ENCODE assay signal across 27 mouse cellular contexts in the genomic region with DNA sequence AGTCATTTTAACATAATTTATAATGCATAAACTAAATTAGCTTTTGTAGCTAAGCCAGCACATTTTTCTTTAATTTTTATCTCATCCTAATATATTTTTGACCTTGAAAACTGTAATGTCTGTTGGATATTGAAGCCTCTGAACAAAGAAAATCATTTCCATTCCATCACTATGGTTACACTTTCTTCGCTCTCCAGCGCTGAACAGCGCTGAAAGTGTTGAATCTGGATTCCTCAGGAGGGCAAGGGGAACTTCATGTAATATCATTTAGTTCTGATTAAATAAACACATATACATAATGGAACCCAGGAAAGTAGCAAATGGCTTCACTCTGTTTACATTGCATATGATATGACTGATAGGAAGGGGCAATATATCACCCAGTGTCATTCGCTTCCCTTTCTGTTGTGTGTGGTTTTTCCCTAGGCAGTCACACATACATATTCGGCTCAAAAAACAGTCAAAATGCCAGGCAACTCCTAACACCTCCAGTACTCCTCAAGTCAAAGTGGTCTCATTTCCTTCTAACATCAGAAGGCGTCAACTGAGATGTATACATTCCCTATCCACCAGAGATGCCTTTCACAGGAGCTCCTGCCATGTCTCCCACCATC.
DNase-seq lines count a peak whose midpoint lies in the region; ATAC-seq and TF ChIP-seq lines count a peak whose summit lies in the region.
"Had no signal": no experiment of that assay in that cellular context is flagged by ENCODE, and none has a peak within 500 bp of the region (broad histone marks: within the 10 kb centered on the region; RNA-seq: fewer than 3 reads in every experiment).

No protein-coding gene starts in this region.

- H3K4me1 ChIP-seq in forebrain, postnatal 0 days (ENCODE audit: insufficient read depth) = no peaks in the 10 kb centered on the region
- H3K4me1 ChIP-seq in forebrain, embryonic 10.5 days = no peaks in the 10 kb centered on the region
- H3K4me1 ChIP-seq in midbrain, embryonic 15.5 days = no peaks in the 10 kb centered on the region
- no peaks in the 10 kb centered on the region for H3K4me1 ChIP-seq in midbrain, embryonic 11.5 days (ENCODE audit: control insufficient read depth, insufficient read depth, low read length)
- H3K4me1 ChIP-seq in hindbrain, embryonic 16.5 days (ENCODE audit: control insufficient read depth, insufficient read depth, low read depth, low read length) = no peaks in the 10 kb centered on the region
- H3K4me1 ChIP-seq: embryonic facial prominence, embryonic 13.5 days; heart, embryonic 10.5 days; heart, embryonic 15.5 days; limb, embryonic 10.5 days; limb, embryonic 15.5 days; liver, embryonic 13.5 days; megakaryocyte, embryonic 14.5 days had no signal

- H3K4me2 ChIP-seq in forebrain, postnatal 0 days (ENCODE audit: low read depth) = no peak overlapping the region
- H3K4me2 ChIP-seq in midbrain, embryonic 15.5 days = no peak overlapping the region
- H3K4me2 ChIP-seq in midbrain, embryonic 11.5 days = no peak overlapping the region
- H3K4me2 ChIP-seq in hindbrain, embryonic 16.5 days (ENCODE audit: low read length) = no peak overlapping the region
- H3K4me2 ChIP-seq: embryonic facial prominence, embryonic 13.5 days; heart, embryonic 15.5 days; limb, embryonic 15.5 days; liver, embryonic 13.5 days had no signal

- no peak overlapping the region for H3K27ac ChIP-seq in forebrain, postnatal 0 days (ENCODE audit: low read depth, low read length)
- H3K27ac ChIP-seq in forebrain, embryonic 10.5 days = no peak overlapping the region
- peak overlapping the region; percentile 48; the same call in 1 of the 2 replicates for H3K27ac ChIP-seq in midbrain, embryonic 15.5 days
- H3K27ac ChIP-seq in midbrain, embryonic 11.5 days (ENCODE audit: low read depth, low read length) = no peak overlapping the region
- no peak overlapping the region for H3K27ac ChIP-seq in hindbrain, embryonic 16.5 days (ENCODE audit: low read depth, low read length)
- H3K27ac ChIP-seq: embryonic facial prominence, embryonic 13.5 days; heart, embryonic 10.5 days; heart, embryonic 15.5 days; limb, embryonic 10.5 days; limb, embryonic 15.5 days; liver, embryonic 13.5 days had no signal

- no peak overlapping the region for H3K4me3 ChIP-seq in forebrain, postnatal 0 days (ENCODE audit: low read depth, low read length)
- H3K4me3 ChIP-seq in forebrain, embryonic 10.5 days = no peak overlapping the region
- no peak overlapping the region for H3K4me3 ChIP-seq in midbrain, embryonic 15.5 days
- H3K4me3 ChIP-seq in midbrain, embryonic 11.5 days (ENCODE audit: low read depth, low read length) = no peak overlapping the region
- H3K4me3 ChIP-seq in hindbrain, embryonic 16.5 days (ENCODE audit: low read length) = no peak overlapping the region
- H3K4me3 ChIP-seq: embryonic facial prominence, embryonic 13.5 days; heart, embryonic 10.5 days; heart, embryonic 15.5 days; limb, embryonic 10.5 days; limb, embryonic 15.5 days; liver, embryonic 13.5 days; megakaryocyte, embryonic 14.5 days had no signal

- H3K27me3 ChIP-seq in forebrain, postnatal 0 days (ENCODE audit: insufficient read depth, low read length) = no peaks in the 10 kb centered on the region
- no peaks in the 10 kb centered on the region for H3K27me3 ChIP-seq in forebrain, embryonic 10.5 days (ENCODE audit: poor library complexity, severe bottlenecking)
- H3K27me3 ChIP-seq in midbrain, embryonic 15.5 days (replicated peaks) = no peaks in the 10 kb centered on the region
- no peaks in the 10 kb centered on the region for H3K27me3 ChIP-seq in midbrain, embryonic 11.5 days (ENCODE audit: control insufficient read depth, insufficient read depth, low read length)
- H3K27me3 ChIP-seq in hindbrain, embryonic 16.5 days (replicated peaks; ENCODE audit: control insufficient read depth, insufficient read depth, low read length) = no peaks in the 10 kb centered on the region
- H3K27me3 ChIP-seq: embryonic facial prominence, embryonic 13.5 days; heart, embryonic 15.5 days; limb, embryonic 15.5 days; liver, embryonic 13.5 days; megakaryocyte, embryonic 14.5 days had no signal

- TF ChIP-seq CTCF in forebrain, postnatal 0 days (IDR thresholded peaks at IDR 0.05; ENCODE audit: low read depth) = no peak

- DNase-seq in forebrain, postnatal 0 days = peak; percentile 45
- DNase-seq in forebrain, embryonic 10.5 days (ENCODE audit: extremely low spot score, low spot score) = no peak
- no peak for DNase-seq in midbrain, embryonic 11.5 days (ENCODE audit: low spot score, missing footprints)
- peak; percentile 1 for DNase-seq in naive thymus-derived CD4-positive, alpha-beta T cell, adult 2 months (ENCODE audit: low read depth)
- no peak for DNase-seq in spleen, adult 12 weeks (ENCODE audit: low spot score)
- DNase-seq: adrenal gland, postnatal 25 days; cerebellum, adult 18-20 months; cerebellum, postnatal 10 days; gastrocnemius, postnatal 14 days; heart, adult 11 months; kidney, adult 9 months; kidney, postnatal 10 days; liver, embryonic 13.5 days; lung, adult 18-20 months; lung, postnatal 4 days; thymus, postnatal 4 days had no signal

- no peak overlapping the region for H3K9ac ChIP-seq in forebrain, postnatal 0 days
- no peak overlapping the region for H3K9ac ChIP-seq in midbrain, embryonic 15.5 days
- no peak overlapping the region for H3K9ac ChIP-seq in midbrain, embryonic 11.5 days (ENCODE audit: low read length)
- H3K9ac ChIP-seq in hindbrain, embryonic 16.5 days (ENCODE audit: low read depth, low read length) = no peak overlapping the region
- H3K9ac ChIP-seq: embryonic facial prominence, embryonic 13.5 days; heart, embryonic 15.5 days; limb, embryonic 15.5 days; liver, embryonic 13.5 days had no signal

- no peaks in the 10 kb centered on the region for H3K9me3 ChIP-seq in forebrain, postnatal 0 days (ENCODE audit: low read length)
- no peaks in the 10 kb centered on the region for H3K9me3 ChIP-seq in forebrain, embryonic 10.5 days
- no peaks in the 10 kb centered on the region for H3K9me3 ChIP-seq in midbrain, embryonic 15.5 days
- H3K9me3 ChIP-seq in midbrain, embryonic 11.5 days (ENCODE audit: control insufficient read depth, low read length) = no peaks in the 10 kb centered on the region
- no peaks in the 10 kb centered on the region for H3K9me3 ChIP-seq in hindbrain, embryonic 16.5 days (ENCODE audit: control insufficient read depth, low read length)
- H3K9me3 ChIP-seq: embryonic facial prominence, embryonic 13.5 days; heart, embryonic 10.5 days; heart, embryonic 15.5 days; limb, embryonic 10.5 days; limb, embryonic 15.5 days; liver, embryonic 13.5 days; megakaryocyte, embryonic 14.5 days had no signal

- peak; percentile 86 for ATAC-seq in forebrain, postnatal 0 days
- peak; percentile 79; the same call in 1 of the 2 replicates for ATAC-seq in midbrain, embryonic 15.5 days (replicated peaks)
- ATAC-seq in midbrain, embryonic 11.5 days (ENCODE audit: low FRiP score) = no peak
- peak; percentile 78 for ATAC-seq in hindbrain, embryonic 16.5 days
- ATAC-seq: CD4-positive, CD25-positive, alpha-beta regulatory T cell, adult 4 months; intestine, postnatal 0 days; lung, postnatal 0 days had no signal

- H3K36me3 ChIP-seq in forebrain, postnatal 0 days (ENCODE audit: insufficient read depth) = no peaks in the 10 kb centered on the region
- H3K36me3 ChIP-seq in forebrain, embryonic 10.5 days (replicated peaks) = no peaks in the 10 kb centered on the region
- H3K36me3 ChIP-seq in midbrain, embryonic 15.5 days (replicated peaks) = no peaks in the 10 kb centered on the region
- H3K36me3 ChIP-seq in midbrain, embryonic 11.5 days (ENCODE audit: control insufficient read depth, insufficient read depth, low read length) = no peaks in the 10 kb centered on the region
- H3K36me3 ChIP-seq in hindbrain, embryonic 16.5 days (ENCODE audit: control insufficient read depth, insufficient read depth, low read length) = no peaks in the 10 kb centered on the region
- H3K36me3 ChIP-seq: embryonic facial prominence, embryonic 13.5 days; heart, embryonic 10.5 days; heart, embryonic 15.5 days; limb, embryonic 10.5 days; limb, embryonic 15.5 days; liver, embryonic 13.5 days had no signal

- 71% methylated on average over 6 of the region's 6 CpGs for WGBS in forebrain, postnatal 0 days
- 94% methylated on average over 6 of the region's 6 CpGs for WGBS in forebrain, embryonic 10.5 days
- WGBS in midbrain, embryonic 15.5 days = 74% methylated on average over 6 of the region's 6 CpGs
- 89% methylated on average over 6 of the region's 6 CpGs for WGBS in midbrain, embryonic 11.5 days
- 70% methylated on average over 6 of the region's 6 CpGs for WGBS in hindbrain, embryonic 16.5 days

Comparison
In these comparisons a context has a peak if more than half of its experiments do, and no peak if none do; other contexts are left out.
1. DNase-seq: peak in forebrain, postnatal 0 days (single experiment) and naive thymus-derived CD4-positive, alpha-beta T cell, adult 2 months (single experiment); none in forebrain, embryonic 10.5 days (single experiment), midbrain, embryonic 11.5 days (single experiment) and spleen, adult 12 weeks (single experiment).